Mouse (Mus musculus) CH12.LX (cell line): ENCODE data around the gene Sacs.

ENCODE experiments used
- BHLHE40 ChIP-seq: IDR thresholded peaks from 2 replicates; pipeline ENCODE4 v1.6.1; 2011; ENCODE audit warnings: mild to moderate bottlenecking, low read depth, low read length, improper control_type of control experiment
- CTCF ChIP-seq, 2 experiments: IDR thresholded peaks in 1 of 2; conservative IDR thresholded peaks in 1 of 2; 2 replicates each; pipeline ENCODE4 v1.5.1; 2011 to 2012; ENCODE audit warnings: low read depth in 2 of 2, low read length in 2 of 2, improper control_type of control experiment in 1 of 2, inconsistent platforms in 1 of 2, mild to moderate bottlenecking in 1 of 2, moderate library complexity in 1 of 2
- EP300 ChIP-seq: IDR thresholded peaks from 2 replicates; pipeline ENCODE4 v1.6.1; 2011; ENCODE audit warnings: low read length, improper control_type of control experiment
- HCFC1 ChIP-seq: IDR thresholded peaks from 2 replicates; pipeline ENCODE4 v1.6.1; 2012; ENCODE audit warnings: low read depth, mild to moderate bottlenecking, inconsistent platforms, low read length, improper control_type of control experiment
- MXI1 ChIP-seq: IDR thresholded peaks from 2 replicates; pipeline ENCODE4 v1.6.1; 2011; ENCODE audit warnings: mild to moderate bottlenecking, low read depth, low read length, improper control_type of control experiment
- POLR2AphosphoS2 ChIP-seq: IDR thresholded peaks from 2 replicates; pipeline ENCODE4 v1.6.1; 2011; ENCODE audit warnings: low read depth, low read length, improper control_type of control experiment
- USF1 ChIP-seq: IDR thresholded peaks from 2 replicates; pipeline ENCODE4 v1.6.1; 2014; ENCODE audit warnings: low read depth, mild to moderate bottlenecking, inconsistent platforms, low read length, improper control_type of control experiment

DNA sequence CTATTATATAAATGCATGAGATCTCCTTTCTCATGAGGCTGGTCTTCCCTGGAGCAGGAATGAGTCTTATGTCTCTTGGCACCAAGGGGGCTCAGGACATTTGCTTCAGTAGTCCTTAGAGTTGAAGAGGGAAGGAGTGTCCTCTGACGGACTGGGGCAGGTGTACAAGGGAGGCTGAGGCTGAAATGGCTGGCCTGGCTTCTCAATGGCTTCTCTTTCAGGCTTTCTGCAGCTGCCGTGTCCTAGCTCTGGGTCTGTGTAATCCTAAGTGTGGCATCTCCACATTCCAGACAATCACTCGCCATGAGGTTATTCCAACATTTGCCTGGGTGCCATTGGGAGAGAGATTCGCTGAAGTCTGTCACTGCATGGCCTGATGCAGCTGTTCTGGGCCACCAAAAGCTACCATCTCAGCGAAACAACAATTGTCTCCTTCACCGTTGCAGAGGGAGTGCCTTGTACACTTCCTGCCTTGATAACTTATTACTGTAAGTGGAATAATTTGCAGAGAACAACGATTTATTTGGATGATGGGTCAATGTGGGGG, 9.2 kb upstream of the Sacs start:
- no peak for TF ChIP-seq POLR2AphosphoS2
- TF ChIP-seq HCFC1: no peak
- no peak for TF ChIP-seq USF1
- no peak for TF ChIP-seq CTCF (conservative IDR thresholded peaks at IDR 0.05 in 1 of 2, IDR thresholded peaks at IDR 0.05 in 1 of 2; ENCODE audit: low read depth in 2 of 2, low read length in 2 of 2)
- no peak for TF ChIP-seq MXI1
- TF ChIP-seq BHLHE40: no peak
- TF ChIP-seq EP300: no peak
